Mouse (Mus musculus) myocyte (in vitro differentiated cells): ENCODE results near the gene Agbl1.

Experiments
- CEBPB ChIP-seq: IDR thresholded peaks from 2 replicates; pipeline ENCODE4 v1.6.1; 2011; ENCODE audit warnings: mild to moderate bottlenecking, moderate library complexity; ENCODE audit not compliant: poor library complexity, insufficient read depth, severe bottlenecking
- E2F4 ChIP-seq: IDR thresholded peaks from one replicate; pipeline ENCODE4 v1.6.1; 2011; ENCODE audit warnings: mild to moderate bottlenecking, control low read depth, moderate library complexity; ENCODE audit not compliant: insufficient read depth
- MAX ChIP-seq: IDR thresholded peaks from one replicate; pipeline ENCODE4 v1.6.1; 2011; ENCODE audit warnings: low read depth, mild to moderate bottlenecking, control low read depth
- MYOD1 ChIP-seq, 3 experiments: IDR thresholded peaks; one replicate each; pipeline ENCODE4 v1.6.1; 2011; ENCODE audit warnings: control low read depth in 2 of 3, low read depth in 2 of 3, mild to moderate bottlenecking in 2 of 3, moderate library complexity in 1 of 3; ENCODE audit not compliant: insufficient read length in 2 of 3, control insufficient read depth in 1 of 3
- MYOG ChIP-seq, 3 experiments: IDR thresholded peaks; one replicate each; pipeline ENCODE4 v1.6.1; 2011; ENCODE audit warnings: control low read depth in 2 of 3, low read depth in 2 of 3, mild to moderate bottlenecking in 2 of 3; ENCODE audit not compliant: insufficient read length in 2 of 3, control insufficient read depth in 1 of 3, insufficient read depth in 1 of 3
- POLR2A ChIP-seq: IDR thresholded peaks from one replicate; pipeline ENCODE4 v1.6.1; 2011; ENCODE audit warnings: low read depth, mild to moderate bottlenecking, control low read depth, moderate library complexity; ENCODE audit not compliant: insufficient read length
- POLR2AphosphoS2 ChIP-seq: IDR thresholded peaks from one replicate; pipeline ENCODE4 v1.6.1; 2011; ENCODE audit warnings: low read depth, control low read depth; ENCODE audit not compliant: insufficient read length
- REST ChIP-seq: IDR thresholded peaks from one replicate; pipeline ENCODE4 v1.6.1; 2011; ENCODE audit warnings: mild to moderate bottlenecking, control low read depth, moderate library complexity; ENCODE audit not compliant: insufficient read depth, insufficient read length
- SRF ChIP-seq: IDR thresholded peaks from one replicate; pipeline ENCODE4 v1.6.1; 2011; ENCODE audit warnings: low read depth; ENCODE audit not compliant: control insufficient read depth, insufficient read length
- TCF12 ChIP-seq: IDR thresholded peaks from one replicate; pipeline ENCODE4 v1.6.1; 2011; ENCODE audit warnings: mild to moderate bottlenecking, control low read depth; ENCODE audit not compliant: poor library complexity, insufficient read depth, severe bottlenecking
- TCF3 ChIP-seq: IDR thresholded peaks from one replicate; pipeline ENCODE4 v1.6.1; 2011; ENCODE audit warnings: low read depth, control low read depth; ENCODE audit not compliant: insufficient read length
- USF1 ChIP-seq: IDR thresholded peaks from one replicate; pipeline ENCODE4 v1.6.1; 2011; ENCODE audit warnings: low read depth, mild to moderate bottlenecking, control low read depth, moderate library complexity

DNA sequence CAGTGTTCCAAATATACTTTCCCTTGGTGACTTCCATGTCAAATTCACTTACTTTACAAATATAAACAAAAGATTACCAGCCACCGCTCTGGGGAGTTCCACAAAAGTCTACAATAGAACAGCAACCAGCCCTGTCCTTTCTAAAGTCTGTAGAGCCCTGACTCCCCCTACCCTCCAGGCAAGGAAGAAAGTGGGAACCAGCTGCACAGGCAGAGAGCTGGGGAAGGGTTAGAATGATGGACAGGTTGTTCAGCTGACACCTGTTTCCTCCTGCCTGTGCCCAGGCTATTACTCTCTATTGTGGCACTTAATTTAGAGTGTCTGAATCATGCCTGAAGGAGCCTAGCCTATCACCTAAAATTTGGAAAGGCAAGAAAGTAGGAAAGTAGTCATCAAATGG, 923.2 kb downstream of the Agbl1 start:
- TF ChIP-seq USF1 (no peak), POLR2AphosphoS2 (no peak), TCF12 (no peak), POLR2A (no peak), E2F4 (no peak), MYOD1 (IDR thresholded peaks at IDR 0.05; ENCODE audit: control insufficient read depth in 1 of 3, insufficient read length in 2 of 3, low read depth in 2 of 3) (no peak), MYOG (IDR thresholded peaks at IDR 0.05; ENCODE audit: control insufficient read depth in 1 of 3, insufficient read depth in 1 of 3, insufficient read length in 2 of 3, low read depth in 2 of 3) (no peak), CEBPB (no peak), SRF (no peak), MAX (no peak), TCF3 (no peak), REST (no peak)
